9 mouse cellular contexts compared by ENCODE assay signal in genomic region chr11:8601411-8601821, GRCm38 (mm10).
DNase-seq lines count a peak whose midpoint lies in the region; ATAC-seq and TF ChIP-seq lines count a peak whose summit lies in the region.
"Had no signal": no experiment of that assay in that cellular context is flagged by ENCODE, and none has a peak within 500 bp of the region (broad histone marks: within the 10 kb centered on the region; RNA-seq: fewer than 3 reads in every experiment).

No protein-coding gene starts in this region.

- H3K4me3 ChIP-seq in forebrain, embryonic 14.5 days (ENCODE audit: low read depth, low read length) = no peak overlapping the region
- no peak overlapping the region for H3K4me3 ChIP-seq in forebrain, embryonic 13.5 days
- H3K4me3 ChIP-seq in stomach, embryonic 14.5 days (ENCODE audit: low read depth, low read length) = no peak overlapping the region
- no peak overlapping the region for H3K4me3 ChIP-seq in stomach, postnatal 0 days (ENCODE audit: low read depth, low read length)
- H3K4me3 ChIP-seq in midbrain, embryonic 13.5 days (replicated peaks) = no peak overlapping the region
- H3K4me3 ChIP-seq: liver, embryonic 15.5 days had no signal

- H3K9ac ChIP-seq in forebrain, embryonic 14.5 days (ENCODE audit: low read length) = no peak overlapping the region
- no peak overlapping the region for H3K9ac ChIP-seq in forebrain, embryonic 13.5 days
- H3K9ac ChIP-seq in stomach, embryonic 14.5 days (replicated peaks; ENCODE audit: low read depth, low read length) = no peak overlapping the region
- no peak overlapping the region for H3K9ac ChIP-seq in stomach, postnatal 0 days (ENCODE audit: low read length)
- no peak overlapping the region for H3K9ac ChIP-seq in midbrain, embryonic 13.5 days (replicated peaks)
- H3K9ac ChIP-seq: liver, embryonic 15.5 days had no signal

- WGBS in forebrain, embryonic 14.5 days = 57% methylated on average over 7 of the region's 7 CpGs
- WGBS in forebrain, embryonic 13.5 days = 56% methylated on average over 7 of the region's 7 CpGs
- 52% methylated on average over 7 of the region's 7 CpGs for WGBS in stomach, embryonic 14.5 days
- 67% methylated on average over 7 of the region's 7 CpGs for WGBS in stomach, postnatal 0 days
- 36% methylated on average over 7 of the region's 7 CpGs for WGBS in midbrain, embryonic 13.5 days

- H3K4me2 ChIP-seq in forebrain, embryonic 14.5 days (ENCODE audit: low read length) = no peak overlapping the region
- no peak overlapping the region for H3K4me2 ChIP-seq in forebrain, embryonic 13.5 days
- H3K4me2 ChIP-seq in stomach, embryonic 14.5 days (replicated peaks; ENCODE audit: low read depth, low read length) = no peak overlapping the region
- H3K4me2 ChIP-seq in stomach, postnatal 0 days (replicated peaks; ENCODE audit: low read depth) = no peak overlapping the region
- H3K4me2 ChIP-seq in midbrain, embryonic 13.5 days (replicated peaks) = no peak overlapping the region
- H3K4me2 ChIP-seq: liver, embryonic 15.5 days had no signal

- H3K9me3 ChIP-seq in forebrain, embryonic 14.5 days (replicated peaks; ENCODE audit: control insufficient read depth, low read length) = no peaks in the 10 kb centered on the region
- H3K9me3 ChIP-seq in forebrain, embryonic 13.5 days (replicated peaks) = no peaks in the 10 kb centered on the region
- no peaks in the 10 kb centered on the region for H3K9me3 ChIP-seq in stomach, embryonic 14.5 days (ENCODE audit: control insufficient read depth, low read depth, low read length)
- H3K9me3 ChIP-seq in stomach, postnatal 0 days (ENCODE audit: control insufficient read depth, low read length) = no peaks in the 10 kb centered on the region
- H3K9me3 ChIP-seq in midbrain, embryonic 13.5 days = no peaks in the 10 kb centered on the region
- H3K9me3 ChIP-seq: liver, embryonic 15.5 days had no signal

- no peaks in the 10 kb centered on the region for H3K4me1 ChIP-seq in forebrain, embryonic 14.5 days (ENCODE audit: control insufficient read depth, insufficient read depth, low read length)
- no peaks in the 10 kb centered on the region for H3K4me1 ChIP-seq in forebrain, embryonic 13.5 days
- peaks cover 7% of the 10 kb centered on the region; the same call in 1 of the 2 replicates for H3K4me1 ChIP-seq in stomach, embryonic 14.5 days (ENCODE audit: control insufficient read depth, insufficient read depth, low read length)
- H3K4me1 ChIP-seq in stomach, postnatal 0 days (replicated peaks; ENCODE audit: control insufficient read depth, insufficient read depth) = no peaks in the 10 kb centered on the region
- peaks cover 11% of the 10 kb centered on the region for H3K4me1 ChIP-seq in midbrain, embryonic 13.5 days (replicated peaks)

- no peak for DNase-seq in forebrain, embryonic 14.5 days (ENCODE audit: low spot score)
- DNase-seq in stomach, postnatal 0 days (ENCODE audit: low spot score) = no peak
- DNase-seq in left cerebral cortex, adult 18-20 months (ENCODE audit: low spot score in 2 of 2) = no peak
- no peak for DNase-seq in adrenal gland, postnatal 4 days (ENCODE audit: low spot score in 2 of 2)

- H3K27ac ChIP-seq in forebrain, embryonic 14.5 days (ENCODE audit: low read depth, low read length) = no peak overlapping the region
- H3K27ac ChIP-seq in forebrain, embryonic 13.5 days = no peak overlapping the region
- H3K27ac ChIP-seq in stomach, embryonic 14.5 days (ENCODE audit: low read length) = peak overlapping the region; percentile 23; the same call in 1 of the 2 replicates
- no peak overlapping the region for H3K27ac ChIP-seq in stomach, postnatal 0 days (replicated peaks)
- H3K27ac ChIP-seq in midbrain, embryonic 13.5 days = peak overlapping the region; percentile 15; the same call in 1 of the 2 replicates
- H3K27ac ChIP-seq: liver, embryonic 15.5 days had no signal

- no peak for TF ChIP-seq CTCF in stomach, postnatal 0 days (IDR thresholded peaks at IDR 0.05; ENCODE audit: low read depth)

- 0 out of 2 replicates have a peak, but pooled peaks have one; percentile 15 for ATAC-seq in forebrain, embryonic 14.5 days
- ATAC-seq in forebrain, embryonic 13.5 days = no peak
- ATAC-seq in stomach, embryonic 14.5 days (ENCODE audit: insufficient number of reproducible peaks, insufficient read depth, low FRiP score, low read depth) = no peak
- ATAC-seq in stomach, postnatal 0 days (ENCODE audit: low FRiP score, low TSS enrichment) = no peak
- ATAC-seq in midbrain, embryonic 13.5 days = peak; percentile 91
- no peak for ATAC-seq in monocyte, adult 5-6 weeks (replicated peaks; ENCODE audit: insufficient number of reproducible peaks, low FRiP score, low TSS enrichment, poor library complexity, severe bottlenecking)

- no peaks in the 10 kb centered on the region for H3K27me3 ChIP-seq in forebrain, embryonic 14.5 days (replicated peaks; ENCODE audit: control insufficient read depth, insufficient read depth, low read length)
- no peaks in the 10 kb centered on the region for H3K27me3 ChIP-seq in forebrain, embryonic 13.5 days
- no peaks in the 10 kb centered on the region for H3K27me3 ChIP-seq in stomach, embryonic 14.5 days (ENCODE audit: control insufficient read depth, insufficient read depth, low read length)
- H3K27me3 ChIP-seq in stomach, postnatal 0 days (ENCODE audit: control insufficient read depth, insufficient read depth, low read length) = no peaks in the 10 kb centered on the region
- no peaks in the 10 kb centered on the region for H3K27me3 ChIP-seq in midbrain, embryonic 13.5 days
- H3K27me3 ChIP-seq: liver, embryonic 15.5 days had no signal

- H3K36me3 ChIP-seq in forebrain, embryonic 14.5 days (ENCODE audit: control insufficient read depth, insufficient read depth, low read length) = no peaks in the 10 kb centered on the region
- H3K36me3 ChIP-seq in forebrain, embryonic 13.5 days (ENCODE audit: poor library complexity, severe bottlenecking) = no peaks in the 10 kb centered on the region
- peaks cover 11% of the 10 kb centered on the region for H3K36me3 ChIP-seq in stomach, embryonic 14.5 days (ENCODE audit: control insufficient read depth, insufficient read depth, low read length)
- 0 out of 2 replicates have a peak, but pooled peaks cover 4% of the 10 kb centered on the region for H3K36me3 ChIP-seq in stomach, postnatal 0 days (ENCODE audit: control insufficient read depth, insufficient read depth, low read length)
- H3K36me3 ChIP-seq in midbrain, embryonic 13.5 days = no peaks in the 10 kb centered on the region
- H3K36me3 ChIP-seq: liver, embryonic 15.5 days had no signal

- TF ChIP-seq EP300 in stomach, postnatal 0 days (optimal IDR thresholded peaks at IDR 0.05) = no peak

Comparison
In these comparisons a context has a peak if more than half of its experiments do, and no peak if none do; other contexts are left out.
1. ATAC-seq: peak in forebrain, embryonic 14.5 days (single experiment) and midbrain, embryonic 13.5 days (single experiment); none in forebrain, embryonic 13.5 days (single experiment), stomach, embryonic 14.5 days (single experiment), stomach, postnatal 0 days (single experiment) and monocyte, adult 5-6 weeks (single experiment).
2. H3K27ac ChIP-seq: peak in stomach, embryonic 14.5 days (single experiment) and midbrain, embryonic 13.5 days (single experiment); none in forebrain, embryonic 14.5 days (single experiment), forebrain, embryonic 13.5 days (single experiment) and stomach, postnatal 0 days (single experiment).